Mouse (Mus musculus): ENCODE results near the gene Smg5. TPM values are rescaled to one million over a fixed set of nuclear protein-coding genes. Genes with fewer than 3 reads are reported as not detected.
"Not testable (repeated sequence)": the region's sequence is repeated elsewhere in the genome, so short reads cannot be mapped to it uniquely, and the experiment has no call there.

Gene Smg5
- polyA plus RNA-seq, 1 experiment from 2014 or later, result 42.0 TPM

- ATAC-seq (ENCODE audit: low FRiP score) (no peak), DNase-seq (ENCODE audit: low spot score) (no peak)
- 87% methylated on average over 2 of the region's 2 CpGs for WGBS
- H3K4me2 ChIP-seq (replicated peaks; ENCODE audit: low read depth, low read length), result no peak overlapping the region
- peaks cover 9% of the 10 kb centered on the region for H3K27me3 ChIP-seq (ENCODE audit: control insufficient read depth, insufficient read depth, low read length)
- H3K4me1 ChIP-seq (replicated peaks; ENCODE audit: control insufficient read depth, insufficient read depth, low read length), result no peaks in the 10 kb centered on the region; the same call in 1 of the 2 replicates
- H3K36me3 ChIP-seq (ENCODE audit: control insufficient read depth, insufficient read depth, low read length), result peaks cover 7% of the 10 kb centered on the region
- no peak overlapping the region for H3K9ac ChIP-seq (ENCODE audit: low read depth, low read length)
- H3K27ac ChIP-seq (ENCODE audit: low read depth, low read length), result no peak overlapping the region
- no peaks in the 10 kb centered on the region for H3K9me3 ChIP-seq (ENCODE audit: control insufficient read depth, low read length)
- no peak overlapping the region for H3K4me3 ChIP-seq (ENCODE audit: low read depth, low read length)
Observed at GRCm38 (mm10) chr3:88361612-88362313, 25.7 kb downstream of the Smg5 start.

GRCm38 (mm10) chr3:88363700-88364099 is 27.6 kb downstream of the Smg5 start:
- no peaks in the 10 kb centered on the region for H3K9me3 ChIP-seq (ENCODE audit: control insufficient read depth, low read length)
- WGBS, result 61% methylated on average over 4 of the region's 4 CpGs
- no peak overlapping the region for H3K4me2 ChIP-seq (replicated peaks; ENCODE audit: low read depth, low read length)
- no peaks in the 10 kb centered on the region; the same call in 1 of the 2 replicates for H3K4me1 ChIP-seq (replicated peaks; ENCODE audit: control insufficient read depth, insufficient read depth, low read length)
- H3K9ac ChIP-seq (ENCODE audit: low read depth, low read length), result no peak overlapping the region
- H3K27me3 ChIP-seq (ENCODE audit: control insufficient read depth, insufficient read depth, low read length), result peaks cover 9% of the 10 kb centered on the region
- H3K4me3 ChIP-seq (ENCODE audit: low read depth, low read length), result no peak overlapping the region
- no peak overlapping the region for H3K27ac ChIP-seq (ENCODE audit: low read depth, low read length)
- ATAC-seq (ENCODE audit: low FRiP score) (no peak), DNase-seq (ENCODE audit: low spot score) (peak; percentile 14)
- peaks cover 5% of the 10 kb centered on the region for H3K36me3 ChIP-seq (ENCODE audit: control insufficient read depth, insufficient read depth, low read length)

- no peak for ATAC-seq (ENCODE audit: low FRiP score)
- no peak within 1 kb of the TSS for H3K9ac ChIP-seq (ENCODE audit: low read depth, low read length)
- H3K4me1 ChIP-seq (replicated peaks; ENCODE audit: control insufficient read depth, insufficient read depth, low read length), result no peaks in the 10 kb centered on the region; the same call in 1 of the 2 replicates
- H3K4me3 ChIP-seq (ENCODE audit: low read depth, low read length), result no peak within 1 kb of the TSS
- peaks cover 2% of the 10 kb centered on the region; the same call in 1 of the 2 replicates for H3K36me3 ChIP-seq (ENCODE audit: control insufficient read depth, insufficient read depth, low read length)
- H3K27me3 ChIP-seq (ENCODE audit: control insufficient read depth, insufficient read depth, low read length), result peaks cover 9% of the 10 kb centered on the region
- H3K9me3 ChIP-seq (ENCODE audit: control insufficient read depth, low read length), result no peaks in the 10 kb centered on the region
- 0 out of 2 replicates have a peak within 1 kb of the TSS, but pooled peaks have one; percentile 17 for H3K27ac ChIP-seq (ENCODE audit: low read depth, low read length)
- no peak within 1 kb of the TSS for H3K4me2 ChIP-seq (replicated peaks; ENCODE audit: low read depth, low read length)
- WGBS, result 2% methylated on average over 16 of the region's 16 CpGs
- peak; percentile 58 for DNase-seq (ENCODE audit: low spot score)
Observed at GRCm38 (mm10) chr3:88364337-88364736, 28.3 kb downstream of the Smg5 start, which contains the start of gene Paqr6. Gene Paqr6, plus strand, starts transcription at chr3:88364584.

- H3K4me3 ChIP-seq (ENCODE audit: low read depth, low read length), result no peak overlapping the region
Observed at GRCm38 (mm10) chr3:88365705-88366361, 29.8 kb downstream of the Smg5 start.

GRCm38 (mm10) chr3:88366830-88367428 is 30.9 kb downstream of the Smg5 start:
- not testable (repeated sequence) for H3K27ac ChIP-seq (ENCODE audit: low read depth, low read length); H3K9me3 ChIP-seq (ENCODE audit: control insufficient read depth, low read length); H3K4me1 ChIP-seq (replicated peaks; ENCODE audit: control insufficient read depth, insufficient read depth, low read length)

More at GRCm38 (mm10) chr3:88365705-88366361, 29.8 kb downstream of the Smg5 start:
- Histone ChIP-seq H3K4me2 (replicated peaks; ENCODE audit: low read depth, low read length) (0 out of 2 replicates have a peak overlapping the region, but pooled peaks have one; percentile 5), H3K27ac (ENCODE audit: low read depth, low read length) (no peak overlapping the region), H3K27me3 (ENCODE audit: control insufficient read depth, insufficient read depth, low read length) (peaks cover 9% of the 10 kb centered on the region), H3K9me3 (ENCODE audit: control insufficient read depth, low read length) (no peaks in the 10 kb centered on the region), H3K9ac (ENCODE audit: low read depth, low read length) (0 out of 2 replicates have a peak overlapping the region, but pooled peaks have one; percentile 45), H3K36me3 (ENCODE audit: control insufficient read depth, insufficient read depth, low read length) (peaks cover 2% of the 10 kb centered on the region; the same call in 1 of the 2 replicates), H3K4me1 (replicated peaks; ENCODE audit: control insufficient read depth, insufficient read depth, low read length) (no peaks in the 10 kb centered on the region; the same call in 1 of the 2 replicates)
- WGBS, result 39% methylated on average over 34 of the region's 34 CpGs
- DNase-seq (ENCODE audit: low spot score) (no peak), ATAC-seq (ENCODE audit: low FRiP score) (no peak)

DNA sequence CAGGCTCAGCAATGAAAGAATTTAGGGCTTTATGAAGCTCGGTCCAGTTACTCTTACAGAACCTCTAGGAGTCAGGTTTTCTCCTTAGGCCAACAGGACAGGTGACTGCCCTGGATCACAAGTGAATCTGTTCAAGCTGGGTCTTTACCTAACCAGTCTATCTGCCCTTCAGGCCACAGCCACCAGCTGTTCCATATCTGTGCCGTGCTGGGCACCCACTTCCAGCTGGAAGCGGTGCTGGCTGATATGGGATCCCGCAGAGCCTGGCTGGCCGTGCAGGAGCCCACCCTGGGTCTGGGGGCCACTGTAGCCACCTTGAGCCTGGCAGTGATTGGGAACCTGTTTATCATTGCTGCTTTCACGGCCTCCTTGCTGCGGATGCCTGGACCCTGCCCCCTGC is 31.5 kb downstream of the Smg5 start:
- H3K27ac ChIP-seq (ENCODE audit: low read depth, low read length); H3K9me3 ChIP-seq (ENCODE audit: control insufficient read depth, low read length); H3K9ac ChIP-seq (ENCODE audit: low read depth, low read length); DNase-seq (ENCODE audit: low spot score); H3K4me2 ChIP-seq (replicated peaks; ENCODE audit: low read depth, low read length); H3K4me1 ChIP-seq (replicated peaks; ENCODE audit: control insufficient read depth, insufficient read depth, low read length); H3K4me3 ChIP-seq (ENCODE audit: low read depth, low read length); H3K36me3 ChIP-seq (ENCODE audit: control insufficient read depth, insufficient read depth, low read length); H3K27me3 ChIP-seq (ENCODE audit: control insufficient read depth, insufficient read depth, low read length): not testable (repeated sequence)
- peak; percentile 41 for ATAC-seq (ENCODE audit: low FRiP score)
- WGBS, result 52% methylated on average over 3 of the region's 7 CpGs

More at GRCm38 (mm10) chr3:88366830-88367428, 30.9 kb downstream of the Smg5 start:
- ATAC-seq (ENCODE audit: low FRiP score) (peak; percentile 79), DNase-seq (ENCODE audit: low spot score) (peak; percentile 58)
- peak overlapping the region; percentile 26; the same call in 1 of the 2 replicates for H3K4me2 ChIP-seq (replicated peaks; ENCODE audit: low read depth, low read length)
- H3K4me3 ChIP-seq (ENCODE audit: low read depth, low read length); H3K27me3 ChIP-seq (ENCODE audit: control insufficient read depth, insufficient read depth, low read length); H3K36me3 ChIP-seq (ENCODE audit: control insufficient read depth, insufficient read depth, low read length); H3K9ac ChIP-seq (ENCODE audit: low read depth, low read length): not testable (repeated sequence)
- WGBS, result under 1% methylated on average over 14 of the region's 22 CpGs

- H3K27me3 ChIP-seq (ENCODE audit: control insufficient read depth, insufficient read depth, low read length); H3K4me1 ChIP-seq (replicated peaks; ENCODE audit: control insufficient read depth, insufficient read depth, low read length); H3K4me3 ChIP-seq (ENCODE audit: low read depth, low read length); H3K9ac ChIP-seq (ENCODE audit: low read depth, low read length); H3K9me3 ChIP-seq (ENCODE audit: control insufficient read depth, low read length); H3K4me2 ChIP-seq (replicated peaks; ENCODE audit: low read depth, low read length); H3K36me3 ChIP-seq (ENCODE audit: control insufficient read depth, insufficient read depth, low read length); H3K27ac ChIP-seq (ENCODE audit: low read depth, low read length); DNase-seq (ENCODE audit: low spot score); ATAC-seq (ENCODE audit: low FRiP score): not testable (repeated sequence)
- WGBS, result 91% methylated on average over 7 of the region's 7 CpGs
Observed at GRCm38 (mm10) chr3:88368511-88368910, 32.5 kb downstream of the Smg5 start.

DNA sequence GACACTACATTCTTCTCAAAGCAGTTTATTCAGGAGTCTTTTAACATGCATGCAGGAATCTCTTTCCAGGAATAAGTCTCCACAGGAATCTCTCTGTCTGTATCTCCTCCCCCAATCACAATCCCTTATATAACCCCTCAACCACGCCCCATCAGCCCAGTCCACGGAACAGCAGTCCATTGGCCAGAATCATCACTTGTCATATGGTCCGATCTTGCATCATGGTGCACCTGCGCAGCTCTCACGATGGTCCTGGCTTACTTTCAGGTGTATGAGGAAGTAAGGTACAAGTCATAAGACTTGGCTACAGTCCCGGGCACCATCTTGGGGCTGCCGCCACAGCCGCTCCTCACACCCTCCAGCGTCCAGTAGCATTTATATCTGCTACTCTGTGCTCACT is 36.6 kb downstream of the Smg5 start, which contains the start of gene Bglap3:
Bglap3 (minus strand) TSS at position 101 of the 400 bp plus-strand sequence.
- not testable (repeated sequence) for H3K4me1 ChIP-seq (replicated peaks; ENCODE audit: control insufficient read depth, insufficient read depth, low read length); ATAC-seq (ENCODE audit: low FRiP score); H3K9ac ChIP-seq (ENCODE audit: low read depth, low read length); H3K4me2 ChIP-seq (replicated peaks; ENCODE audit: low read depth, low read length); DNase-seq (ENCODE audit: low spot score); H3K27me3 ChIP-seq (ENCODE audit: control insufficient read depth, insufficient read depth, low read length); H3K27ac ChIP-seq (ENCODE audit: low read depth, low read length); H3K9me3 ChIP-seq (ENCODE audit: control insufficient read depth, low read length); H3K4me3 ChIP-seq (ENCODE audit: low read depth, low read length); H3K36me3 ChIP-seq (ENCODE audit: control insufficient read depth, insufficient read depth, low read length)
- 95% methylated on average over 9 of the region's 9 CpGs for WGBS

All from hindbrain, embryonic 11.5 days (tissue).